Mouse (Mus musculus): ENCODE data around the gene Col4a2. TPM values are rescaled to one million over a fixed set of nuclear protein-coding genes. Genes with fewer than 3 reads are reported as not detected.

Col4a2 gene
- polyA plus RNA-seq, 1 experiment from 2014 or later, result 35.4 TPM

DNA sequence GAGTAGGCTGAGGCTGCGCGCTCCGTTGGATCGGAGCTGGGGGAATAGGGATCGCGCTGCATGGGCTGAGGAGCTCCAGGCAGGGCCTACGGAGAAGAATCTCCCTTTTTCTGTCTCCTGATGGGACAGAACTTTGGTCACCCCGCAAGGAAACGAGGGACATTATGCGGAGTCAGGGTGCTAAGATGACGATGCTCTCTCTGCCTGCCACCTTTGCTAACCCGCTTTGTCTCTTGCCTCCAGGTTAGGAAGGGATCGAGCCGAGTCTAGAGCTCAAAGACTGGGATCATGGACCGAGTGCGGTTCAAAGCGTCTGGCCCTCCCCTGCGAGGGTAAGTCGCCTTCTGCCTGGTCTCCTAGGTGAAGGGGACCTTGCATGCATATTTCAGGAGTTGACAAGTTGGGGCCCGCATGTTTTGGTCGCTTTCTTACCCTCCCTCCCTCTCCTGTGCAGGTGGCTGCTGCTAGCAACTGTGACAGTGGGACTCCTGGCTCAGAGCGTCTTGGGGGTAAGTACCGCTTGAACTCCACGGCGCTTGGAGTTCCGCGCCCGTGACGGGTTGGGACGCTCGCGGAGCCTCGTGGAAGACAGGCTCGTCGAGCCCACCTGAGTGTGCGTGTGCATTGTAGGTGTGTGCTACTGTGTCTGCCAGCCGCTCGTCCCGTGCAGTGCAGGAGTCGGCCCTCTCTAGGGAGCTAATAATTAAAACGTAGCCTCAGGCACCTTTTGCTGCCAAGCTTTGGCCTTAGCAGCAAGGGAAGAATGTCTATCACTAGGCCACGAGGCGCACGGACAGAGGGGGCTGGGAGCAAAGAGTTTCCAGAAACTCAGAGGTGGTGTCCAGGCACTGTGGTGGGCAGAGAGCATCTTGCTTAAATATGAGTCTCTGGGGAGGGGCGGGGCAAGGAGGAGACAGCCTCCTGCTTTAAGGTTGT is 839 bp downstream of the Col4a2 start:
- no peaks in the 10 kb centered on the region for H3K9me3 ChIP-seq (replicated peaks)
- peaks cover 28% of the 10 kb centered on the region for H3K4me1 ChIP-seq
- H3K9ac ChIP-seq (replicated peaks), result peak overlapping the region; percentile 64
- no peak overlapping the region for H3K27ac ChIP-seq (replicated peaks)
- H3K4me2 ChIP-seq, result peak overlapping the region; percentile 93
- no peaks in the 10 kb centered on the region for H3K36me3 ChIP-seq
- WGBS, result 3% methylated on average over 45 of the region's 45 CpGs
- peak overlapping the region; percentile 60 for H3K4me3 ChIP-seq (replicated peaks)
- peak; percentile 40; the same call in 1 of the 2 replicates for ATAC-seq (ENCODE audit: low FRiP score)
- H3K27me3 ChIP-seq (replicated peaks), result peaks cover 71% of the 10 kb centered on the region

DNA sequence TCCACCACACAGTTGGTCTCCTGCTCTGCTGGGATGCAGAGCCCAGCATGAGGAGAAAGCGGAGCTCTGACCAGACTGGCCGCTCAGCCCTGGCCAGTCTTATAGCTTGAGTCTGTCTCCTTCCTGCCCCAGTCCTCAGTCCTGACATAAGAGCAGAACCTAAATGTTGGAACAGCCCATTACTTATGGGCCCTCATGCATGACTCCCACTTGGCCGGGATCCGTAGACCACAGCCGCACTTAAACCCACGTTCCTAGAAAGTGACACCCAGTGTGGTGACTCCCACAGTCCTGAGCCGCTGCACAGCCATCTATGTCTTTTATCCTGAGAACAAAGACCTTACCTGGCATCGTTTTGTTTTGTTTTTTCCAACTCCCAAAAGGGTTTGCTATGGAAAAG is 2.0 kb downstream of the Col4a2 start:
- peaks cover 28% of the 10 kb centered on the region for H3K4me1 ChIP-seq
- H3K9me3 ChIP-seq (replicated peaks), result no peaks in the 10 kb centered on the region
- H3K4me3 ChIP-seq (replicated peaks), result peak overlapping the region; percentile 60; the same call in 1 of the 2 replicates
- ATAC-seq (ENCODE audit: low FRiP score), result no peak
- no peaks in the 10 kb centered on the region for H3K36me3 ChIP-seq
- no peak overlapping the region for H3K9ac ChIP-seq (replicated peaks)
- WGBS, result 82% methylated on average over 8 of the region's 8 CpGs
- peaks cover 62% of the 10 kb centered on the region for H3K27me3 ChIP-seq (replicated peaks)
- no peak overlapping the region for H3K27ac ChIP-seq (replicated peaks)
- peak overlapping the region; percentile 93 for H3K4me2 ChIP-seq

DNA sequence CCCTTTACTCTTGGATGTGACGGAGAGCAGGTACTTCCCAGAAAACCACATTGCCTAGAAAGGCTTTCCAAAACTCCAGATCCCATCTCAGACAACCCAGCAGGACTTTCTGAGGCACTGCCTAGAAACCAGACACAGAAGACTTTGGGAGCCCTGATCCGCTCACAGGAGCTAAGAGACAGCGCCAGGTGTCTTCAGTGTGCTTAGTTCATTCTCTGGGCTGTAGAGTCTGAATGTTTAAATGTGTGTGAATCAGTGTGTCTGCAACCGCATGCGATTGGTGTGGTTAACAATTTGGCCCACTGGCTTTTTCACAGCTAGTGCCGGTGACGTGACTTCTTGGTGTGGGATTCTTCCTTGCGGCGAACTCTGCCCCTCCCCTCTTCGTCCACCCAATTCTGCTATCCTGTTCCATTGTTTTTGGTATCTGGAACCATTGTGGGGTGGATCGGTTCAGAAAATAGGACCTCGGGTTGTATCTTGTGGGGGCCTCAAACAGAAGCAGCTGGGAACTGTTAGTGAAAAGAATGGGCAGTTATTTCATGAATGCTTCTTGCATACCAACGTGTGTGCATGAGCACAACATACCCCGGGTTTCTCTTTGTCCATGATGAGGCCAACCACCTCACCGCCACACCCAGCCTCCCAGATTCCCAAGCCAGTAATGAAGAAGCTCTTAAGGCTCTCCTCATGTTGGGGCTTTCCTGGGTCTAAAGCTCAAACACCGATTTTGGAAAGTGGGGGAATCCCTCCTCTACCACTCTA is 2.8 kb downstream of the Col4a2 start:
- Histone ChIP-seq H3K27me3 (replicated peaks) (peaks cover 55% of the 10 kb centered on the region), H3K9ac (replicated peaks) (no peak overlapping the region), H3K27ac (replicated peaks) (no peak overlapping the region), H3K4me1 (peaks cover 28% of the 10 kb centered on the region), H3K9me3 (replicated peaks) (no peaks in the 10 kb centered on the region), H3K4me3 (replicated peaks) (no peak overlapping the region), H3K36me3 (no peaks in the 10 kb centered on the region), H3K4me2 (peak overlapping the region; percentile 27; the same call in 1 of the 2 replicates)
- WGBS, result 73% methylated on average over 16 of the region's 16 CpGs
- no peak for ATAC-seq (ENCODE audit: low FRiP score)

DNA sequence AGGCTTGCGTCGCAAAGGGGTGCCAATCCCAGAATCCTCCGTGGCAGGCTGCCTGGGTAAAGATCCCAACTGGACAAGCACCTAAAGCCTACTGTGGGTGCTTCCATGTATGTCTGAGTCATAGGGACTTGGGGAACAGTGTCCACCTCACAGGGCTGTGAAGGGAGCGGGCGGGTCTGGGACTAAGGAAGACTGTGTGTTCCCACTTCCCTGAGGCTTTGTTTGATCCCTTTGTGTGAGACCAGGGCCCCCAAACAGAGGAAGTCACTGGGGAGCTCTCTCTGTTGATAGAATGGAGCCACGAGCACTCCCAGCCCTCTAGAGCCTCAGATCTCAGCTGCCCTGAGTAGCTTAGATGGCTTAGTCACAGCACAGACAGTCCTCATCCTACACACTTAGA is 3.5 kb downstream of the Col4a2 start:
- Histone ChIP-seq H3K4me2 (peak overlapping the region; percentile 27; the same call in 1 of the 2 replicates), H3K4me1 (peaks cover 28% of the 10 kb centered on the region), H3K27ac (replicated peaks) (no peak overlapping the region), H3K9me3 (replicated peaks) (no peaks in the 10 kb centered on the region), H3K36me3 (no peaks in the 10 kb centered on the region), H3K27me3 (replicated peaks) (peaks cover 47% of the 10 kb centered on the region), H3K9ac (replicated peaks) (no peak overlapping the region), H3K4me3 (replicated peaks) (no peak overlapping the region)
- 80% methylated on average over 6 of the region's 6 CpGs for WGBS
- no peak for ATAC-seq (ENCODE audit: low FRiP score)

DNA sequence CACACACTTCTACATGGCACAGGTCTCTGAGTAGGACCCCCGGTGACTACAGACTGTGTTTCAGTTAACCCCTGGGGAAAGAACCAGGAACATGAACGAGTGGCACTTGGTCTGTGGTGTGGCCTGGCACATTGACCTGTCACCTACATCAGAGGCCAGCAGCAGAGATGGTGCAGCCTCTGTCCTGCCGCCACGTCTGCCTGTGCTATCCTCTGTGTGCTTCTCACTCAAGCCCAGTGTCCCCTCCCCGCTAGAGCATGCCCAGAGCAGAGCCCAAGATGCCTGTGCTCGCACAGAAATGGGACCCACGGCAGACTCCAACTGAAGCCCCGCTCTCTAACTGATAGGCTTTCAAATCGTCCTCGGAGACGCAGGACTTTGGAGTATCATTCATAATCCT is 6.8 kb downstream of the Col4a2 start:
- no peak overlapping the region for H3K4me3 ChIP-seq (replicated peaks)
- H3K27me3 ChIP-seq (replicated peaks), result peaks cover 20% of the 10 kb centered on the region
- no peak for ATAC-seq (ENCODE audit: low FRiP score)
- H3K4me1 ChIP-seq, result no peaks in the 10 kb centered on the region
- H3K36me3 ChIP-seq, result no peaks in the 10 kb centered on the region
- no peaks in the 10 kb centered on the region for H3K9me3 ChIP-seq (replicated peaks)
- H3K9ac ChIP-seq (replicated peaks), result no peak overlapping the region
- H3K4me2 ChIP-seq, result no peak overlapping the region
- H3K27ac ChIP-seq (replicated peaks), result no peak overlapping the region
- WGBS, result 91% methylated on average over 11 of the region's 11 CpGs

DNA sequence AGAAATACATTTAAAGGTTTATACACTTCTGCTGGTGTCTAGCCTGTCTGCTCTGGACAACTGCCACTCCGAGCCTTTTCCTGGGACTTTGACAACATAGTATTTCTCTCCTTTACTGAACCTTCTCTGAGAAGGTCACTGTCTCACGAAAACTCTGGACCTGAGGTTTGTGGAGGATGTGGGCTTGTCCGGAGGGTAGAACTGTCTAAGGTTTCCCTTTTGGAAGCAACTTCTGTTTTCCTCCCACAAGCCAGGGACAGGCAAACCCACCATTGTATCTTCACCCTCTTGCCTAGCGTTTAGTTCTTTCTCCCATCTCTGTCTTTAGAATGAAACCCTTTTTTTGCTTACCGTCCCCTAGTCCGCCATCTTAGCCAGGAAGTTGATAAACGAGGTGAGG is 9.2 kb downstream of the Col4a2 start:
- no peak overlapping the region for H3K4me3 ChIP-seq (replicated peaks)
- H3K36me3 ChIP-seq, result no peaks in the 10 kb centered on the region
- WGBS, result 92% methylated on average over 7 of the region's 7 CpGs
- H3K27ac ChIP-seq (replicated peaks), result no peak overlapping the region
- ATAC-seq (ENCODE audit: low FRiP score), result no peak
- no peaks in the 10 kb centered on the region for H3K9me3 ChIP-seq (replicated peaks)
- no peak overlapping the region for H3K9ac ChIP-seq (replicated peaks)
- no peaks in the 10 kb centered on the region for H3K4me1 ChIP-seq
- H3K4me2 ChIP-seq, result no peak overlapping the region
- H3K27me3 ChIP-seq (replicated peaks), result no peaks in the 10 kb centered on the region

DNA sequence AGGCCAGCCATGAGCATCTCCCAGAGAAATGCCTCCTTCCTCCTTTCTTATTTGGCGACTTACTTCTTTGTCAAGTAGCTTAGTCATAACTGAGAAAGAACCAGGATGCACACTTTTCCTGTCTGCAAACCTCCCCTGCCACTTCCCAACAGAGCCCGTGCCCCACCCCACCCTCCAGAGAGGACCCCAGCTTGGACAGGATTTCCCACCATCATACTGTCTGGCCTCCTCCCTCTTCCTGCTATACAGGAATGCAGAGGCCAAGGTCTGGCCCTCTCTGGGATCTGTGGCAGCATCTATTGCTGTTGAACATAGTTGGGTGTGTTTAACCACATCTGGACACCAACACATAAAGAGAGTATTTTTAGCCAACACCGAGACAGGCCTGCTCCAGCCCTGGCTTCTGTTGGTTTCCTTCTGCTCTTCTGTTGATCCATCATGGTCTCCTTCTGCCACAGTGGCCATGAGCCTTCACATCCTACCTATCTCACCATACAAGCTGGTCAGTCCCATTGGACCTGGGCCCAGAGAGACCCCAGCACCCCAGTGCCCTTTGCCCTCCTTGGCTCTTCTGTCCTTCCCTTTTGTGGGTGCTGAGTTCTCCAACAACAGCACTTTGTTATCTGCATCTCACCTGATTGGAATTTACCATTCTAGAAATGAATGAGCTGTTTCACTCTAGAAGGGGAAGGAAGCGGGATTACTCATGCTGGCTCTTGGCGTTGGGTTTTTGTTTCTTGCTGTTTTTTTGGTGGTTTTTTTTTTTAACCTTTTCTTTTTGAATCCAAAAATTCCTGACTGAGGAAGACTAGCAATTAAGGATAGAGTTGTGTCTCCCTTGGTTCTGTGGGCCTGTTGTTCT is 10.3 kb downstream of the Col4a2 start:
- Histone ChIP-seq H3K27me3 (replicated peaks) (no peaks in the 10 kb centered on the region), H3K4me1 (peaks cover 2% of the 10 kb centered on the region; the same call in 1 of the 2 replicates), H3K4me3 (replicated peaks) (no peak overlapping the region), H3K36me3 (no peaks in the 10 kb centered on the region), H3K9ac (replicated peaks) (no peak overlapping the region), H3K9me3 (replicated peaks) (no peaks in the 10 kb centered on the region), H3K4me2 (no peak overlapping the region), H3K27ac (replicated peaks) (0 out of 2 replicates have a peak overlapping the region, but pooled peaks have one; percentile 41)
- ATAC-seq (ENCODE audit: low FRiP score), result no peak
- 91% methylated on average over 5 of the region's 5 CpGs for WGBS

DNA sequence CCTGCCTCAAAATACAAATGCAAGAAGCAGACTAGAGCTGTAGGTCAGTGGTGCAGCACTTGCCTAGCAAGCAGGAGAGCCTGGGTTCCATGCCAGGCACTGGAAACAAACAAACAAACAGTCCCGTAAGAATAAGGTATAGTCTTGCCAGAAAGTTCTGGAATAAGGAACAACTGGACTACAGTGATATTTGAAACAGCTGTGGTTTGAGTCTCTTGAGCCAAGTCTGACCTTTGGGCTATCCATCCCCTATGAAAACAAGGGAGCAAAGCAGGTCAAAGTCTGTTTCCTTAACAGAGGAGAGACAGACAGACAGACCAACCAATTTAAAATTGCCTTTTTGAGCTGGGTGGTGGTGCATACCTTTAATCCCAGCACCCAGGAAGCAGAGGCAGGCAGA is 11.1 kb downstream of the Col4a2 start:
- WGBS, result 80% methylated on average over 1 of the region's 1 CpGs
- no peak overlapping the region for H3K27ac ChIP-seq (replicated peaks)
- H3K36me3 ChIP-seq, result no peaks in the 10 kb centered on the region
- peaks cover 5% of the 10 kb centered on the region; the same call in 1 of the 2 replicates for H3K4me1 ChIP-seq
- H3K9ac ChIP-seq (replicated peaks), result no peak overlapping the region
- H3K9me3 ChIP-seq (replicated peaks), result no peaks in the 10 kb centered on the region
- H3K27me3 ChIP-seq (replicated peaks), result no peaks in the 10 kb centered on the region
- no peak overlapping the region for H3K4me2 ChIP-seq
- ATAC-seq (ENCODE audit: low FRiP score), result no peak
- no peak overlapping the region for H3K4me3 ChIP-seq (replicated peaks)

DNA sequence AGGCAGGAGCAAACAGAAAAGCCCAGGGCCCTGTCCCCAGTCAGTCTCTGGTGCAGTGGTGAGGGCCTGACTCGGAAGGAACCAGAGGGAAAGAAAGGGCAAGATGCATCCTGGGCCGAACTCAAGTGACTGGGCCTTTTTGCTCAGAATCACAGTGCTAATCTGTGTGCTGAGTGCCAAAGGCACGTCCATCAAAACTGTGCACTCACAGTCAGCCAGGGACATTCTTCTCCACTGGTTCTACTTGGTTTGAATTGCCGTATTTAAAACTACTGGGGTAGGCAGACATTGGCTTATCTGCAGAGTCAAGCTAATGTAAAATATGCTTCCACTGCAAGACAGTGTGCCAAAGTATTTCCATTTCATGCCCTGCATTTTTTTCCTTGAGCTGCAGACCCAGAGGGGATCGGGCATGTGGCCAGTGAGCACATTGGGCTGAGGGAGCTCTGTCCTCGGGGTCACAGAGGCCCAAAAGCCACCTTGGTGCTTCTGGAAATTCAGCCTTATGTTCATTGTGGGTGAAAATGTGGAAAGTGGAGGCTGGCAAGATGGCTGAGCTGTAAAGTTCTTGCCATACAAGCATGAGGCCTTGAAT is 12.3 kb downstream of the Col4a2 start:
- WGBS, result 70% methylated on average over 6 of the region's 6 CpGs
- Histone ChIP-seq H3K27ac (replicated peaks) (no peak overlapping the region), H3K4me3 (replicated peaks) (no peak overlapping the region), H3K27me3 (replicated peaks) (no peaks in the 10 kb centered on the region), H3K36me3 (no peaks in the 10 kb centered on the region), H3K4me1 (peaks cover 5% of the 10 kb centered on the region; the same call in 1 of the 2 replicates), H3K9ac (replicated peaks) (no peak overlapping the region), H3K9me3 (replicated peaks) (no peaks in the 10 kb centered on the region), H3K4me2 (no peak overlapping the region)
- ATAC-seq (ENCODE audit: low FRiP score), result no peak

DNA sequence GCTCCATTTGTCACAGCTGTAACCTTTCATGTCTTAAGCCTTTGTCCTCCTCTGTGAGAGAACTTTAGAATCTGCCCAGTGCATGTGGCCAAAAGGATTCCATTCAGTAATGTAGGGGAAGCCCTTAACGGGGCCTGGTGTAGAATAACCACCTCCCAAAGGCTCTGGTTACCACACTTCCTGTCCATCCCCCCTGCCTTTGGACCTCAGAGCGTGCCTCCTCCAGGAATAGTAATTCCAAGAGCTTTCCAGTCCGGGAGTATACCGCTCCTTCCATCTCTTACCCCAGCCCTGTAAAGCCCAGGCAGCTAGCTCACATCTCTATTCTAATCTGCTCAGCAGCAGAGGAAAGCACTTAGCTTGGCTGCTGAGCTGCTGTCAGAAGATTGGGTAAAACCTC is 14.7 kb downstream of the Col4a2 start:
- ATAC-seq (ENCODE audit: low FRiP score), result no peak
- Histone ChIP-seq H3K36me3 (no peaks in the 10 kb centered on the region), H3K9me3 (replicated peaks) (no peaks in the 10 kb centered on the region), H3K4me1 (peaks cover 5% of the 10 kb centered on the region; the same call in 1 of the 2 replicates), H3K4me2 (no peak overlapping the region), H3K27ac (replicated peaks) (no peak overlapping the region), H3K4me3 (replicated peaks) (no peak overlapping the region), H3K27me3 (replicated peaks) (no peaks in the 10 kb centered on the region), H3K9ac (replicated peaks) (no peak overlapping the region)
- whole genome bisulfite sequencing, result 64% methylated on average over 4 of the region's 4 CpGs

All from neural tube, embryonic 15.5 days (tissue).